Mouse (Mus musculus) neural tube, embryonic 15.5 days (tissue): ENCODE results near the gene Llgl2. TPM values are rescaled to one million over a fixed set of nuclear protein-coding genes. Genes with fewer than 3 reads are reported as not detected.
"Not testable (repeated sequence)": the region's sequence is repeated elsewhere in the genome, so short reads cannot be mapped to it uniquely, and the experiment has no call there.

Source experiments
- ATAC-seq: fragments of 200-750 bp; cut with Nextera tagmentation; 2 replicates; pipeline ENCODE4 v1.8.0; 2017; ENCODE audit warnings: mild to moderate bottlenecking, moderate TSS enrichment, moderate library complexity; ENCODE audit not compliant: low FRiP score
- H3K27ac ChIP-seq: fragments of 300-500 bp; sonication (generic); replicated peaks from 2 replicates; pipeline ENCODE4 v1.5.1; 2015; ENCODE audit warnings: mild to moderate bottlenecking, inconsistent platforms
- H3K27me3 ChIP-seq: fragments of 300-500 bp; sonication (generic); replicated peaks from 2 replicates; pipeline ENCODE4 v1.6.1; 2015; ENCODE audit warnings: inconsistent platforms
- H3K36me3 ChIP-seq: fragments of 300-500 bp; sonication (generic); 2 replicates; pipeline ENCODE4 v1.6.1; 2015; ENCODE audit warnings: inconsistent platforms
- H3K4me1 ChIP-seq: fragments of 300-500 bp; sonication (generic); 2 replicates; pipeline ENCODE4 v1.6.1; 2015; ENCODE audit warnings: inconsistent platforms
- H3K4me2 ChIP-seq: fragments of 300-500 bp; sonication (generic); 2 replicates; pipeline ENCODE4 v1.6.1; 2015; ENCODE audit warnings: inconsistent platforms, mild to moderate bottlenecking, moderate library complexity
- H3K4me3 ChIP-seq: fragments of 300-500 bp; sonication (generic); replicated peaks from 2 replicates; pipeline ENCODE4 v1.5.1; 2015; ENCODE audit warnings: mild to moderate bottlenecking, inconsistent platforms
- H3K9ac ChIP-seq: fragments of 300-500 bp; sonication (generic); replicated peaks from 2 replicates; pipeline ENCODE4 v1.6.1; 2015; ENCODE audit warnings: mild to moderate bottlenecking, inconsistent platforms
- H3K9me3 ChIP-seq: fragments of 300-500 bp; sonication (generic); replicated peaks from 2 replicates; pipeline ENCODE4 v1.6.1; 2016; ENCODE audit warnings: inconsistent platforms
- WGBS: fragments of 180-500 bp; shearing (Covaris S2); methylation state at CpG from one replicate; pipeline ENCODE4 v1.1.7; 2015; ENCODE audit warnings: mixed read lengths; 5-methylcytosine and 5-hydroxymethylcytosine counted together
- polyA plus RNA-seq: library from polyadenylated mRNA; unstranded; fragments of >200 nt; fragmentation: Nextera tagmentation; extraction: Ambion mirVana; gene quantifications from 2 replicates; pipeline ENCODE4 v1.2.1, GENCODE M21; 2015

Gene Llgl2
- polyA plus RNA-seq, 1 experiment from 2014 or later: 0.97 TPM

GRCm38 (mm10) chr11:115839732-115840131 lies 15.9 kb downstream of the Llgl2 start:
- no peaks in the 10 kb centered on the region for H3K9me3 ChIP-seq
- H3K27me3 ChIP-seq: no peaks in the 10 kb centered on the region
- whole genome bisulfite sequencing: 75% methylated on average over 3 of the region's 3 CpGs
- H3K36me3 ChIP-seq: no peaks in the 10 kb centered on the region
- H3K27ac ChIP-seq: no peak overlapping the region
- no peak overlapping the region for H3K4me3 ChIP-seq
- no peak overlapping the region for H3K9ac ChIP-seq
- H3K4me2 ChIP-seq: no peak overlapping the region
- H3K4me1 ChIP-seq: no peaks in the 10 kb centered on the region
- no peak for ATAC-seq

GRCm38 (mm10) chr11:115841044-115841443 lies 17.2 kb downstream of the Llgl2 start:
- WGBS: 90% methylated on average over 6 of the region's 6 CpGs
- Histone ChIP-seq H3K4me1 (no peaks in the 10 kb centered on the region), H3K27me3 (no peaks in the 10 kb centered on the region), H3K9me3 (no peaks in the 10 kb centered on the region), H3K27ac (no peak overlapping the region), H3K9ac (no peak overlapping the region), H3K4me2 (no peak overlapping the region), H3K36me3 (no peaks in the 10 kb centered on the region), H3K4me3 (no peak overlapping the region)
- ATAC-seq: no peak

GRCm38 (mm10) chr11:115841961-115842550 lies 18.2 kb downstream of the Llgl2 start:
- no peaks in the 10 kb centered on the region for H3K9me3 ChIP-seq
- no peaks in the 10 kb centered on the region for H3K27me3 ChIP-seq
- H3K27ac ChIP-seq: no peak overlapping the region
- no peaks in the 10 kb centered on the region for H3K36me3 ChIP-seq
- ATAC-seq: no peak
- no peak overlapping the region for H3K4me2 ChIP-seq
- no peak overlapping the region for H3K4me3 ChIP-seq
- H3K9ac ChIP-seq: no peak overlapping the region
- H3K4me1 ChIP-seq: no peaks in the 10 kb centered on the region
- 50% methylated on average over 6 of the region's 6 CpGs for WGBS

- H3K27me3 ChIP-seq: no peaks in the 10 kb centered on the region
- no peak for ATAC-seq
- 84% methylated on average over 11 of the region's 14 CpGs for WGBS
- no peak overlapping the region for H3K27ac ChIP-seq
- no peak overlapping the region for H3K9ac ChIP-seq
- no peak overlapping the region for H3K4me2 ChIP-seq
- no peak overlapping the region for H3K4me3 ChIP-seq
- H3K9me3 ChIP-seq: no peaks in the 10 kb centered on the region
- no peaks in the 10 kb centered on the region for H3K36me3 ChIP-seq
- H3K4me1 ChIP-seq: no peaks in the 10 kb centered on the region
Observed at GRCm38 (mm10) chr11:115843141-115843890, 19.5 kb downstream of the Llgl2 start.

- Histone ChIP-seq H3K27me3 (no peaks in the 10 kb centered on the region), H3K4me1 (no peaks in the 10 kb centered on the region), H3K27ac (no peak overlapping the region), H3K4me3 (no peak overlapping the region), H3K4me2 (no peak overlapping the region), H3K9me3 (no peaks in the 10 kb centered on the region), H3K9ac (no peak overlapping the region), H3K36me3 (no peaks in the 10 kb centered on the region)
- 91% methylated on average over 5 of the region's 5 CpGs for WGBS
- no peak for ATAC-seq
Observed at GRCm38 (mm10) chr11:115843891-115844239, 20.0 kb downstream of the Llgl2 start.

GRCm38 (mm10) chr11:115844240-115844639 lies 20.4 kb downstream of the Llgl2 start:
- Histone ChIP-seq H3K4me1 (no peaks in the 10 kb centered on the region), H3K27ac (no peak overlapping the region), H3K9me3 (no peaks in the 10 kb centered on the region), H3K36me3 (no peaks in the 10 kb centered on the region), H3K27me3 (no peaks in the 10 kb centered on the region), H3K9ac (no peak overlapping the region), H3K4me3 (no peak overlapping the region), H3K4me2 (no peak overlapping the region)
- ATAC-seq: no peak
- WGBS: 79% methylated on average over 8 of the region's 8 CpGs

- H3K9ac ChIP-seq: no peak overlapping the region
- H3K36me3 ChIP-seq: no peaks in the 10 kb centered on the region
- no peaks in the 10 kb centered on the region for H3K27me3 ChIP-seq
- ATAC-seq: no peak
- WGBS: 96% methylated on average over 2 of the region's 2 CpGs
- H3K4me2 ChIP-seq: no peak overlapping the region
- no peak overlapping the region for H3K27ac ChIP-seq
- H3K4me3 ChIP-seq: no peak overlapping the region
- no peaks in the 10 kb centered on the region for H3K9me3 ChIP-seq
- no peaks in the 10 kb centered on the region for H3K4me1 ChIP-seq
Observed at GRCm38 (mm10) chr11:115845819-115846218, 22.0 kb downstream of the Llgl2 start.

GRCm38 (mm10) chr11:115854674-115855073 lies 30.8 kb downstream of the Llgl2 start:
- no peaks in the 10 kb centered on the region for H3K36me3 ChIP-seq
- no peak overlapping the region for H3K27ac ChIP-seq
- 86% methylated on average over 6 of the region's 6 CpGs for WGBS
- H3K4me3 ChIP-seq: no peak overlapping the region
- peaks cover 24% of the 10 kb centered on the region for H3K27me3 ChIP-seq
- no peak overlapping the region for H3K4me2 ChIP-seq
- peaks cover 15% of the 10 kb centered on the region for H3K4me1 ChIP-seq
- ATAC-seq: no peak
- no peak overlapping the region for H3K9ac ChIP-seq
- no peaks in the 10 kb centered on the region for H3K9me3 ChIP-seq

GRCm38 (mm10) chr11:115857146-115857545 lies 33.3 kb downstream of the Llgl2 start:
- Histone ChIP-seq H3K4me1 (peaks cover 20% of the 10 kb centered on the region), H3K27me3 (peaks cover 49% of the 10 kb centered on the region)
- H3K4me2 ChIP-seq, H3K9me3 ChIP-seq, ATAC-seq, H3K4me3 ChIP-seq, H3K9ac ChIP-seq, H3K27ac ChIP-seq, H3K36me3 ChIP-seq: not testable (repeated sequence)
- 96% methylated on average over 4 of the region's 4 CpGs for WGBS

GRCm38 (mm10) chr11:115857936-115858335 lies 34.1 kb downstream of the Llgl2 start:
- Histone ChIP-seq H3K36me3 (no peaks in the 10 kb centered on the region), H3K9me3 (no peaks in the 10 kb centered on the region), H3K4me3 (no peak overlapping the region), H3K4me2 (no peak overlapping the region), H3K27me3 (peaks cover 51% of the 10 kb centered on the region), H3K27ac (no peak overlapping the region), H3K9ac (no peak overlapping the region), H3K4me1 (peaks cover 20% of the 10 kb centered on the region)
- WGBS: 47% methylated on average over 13 of the region's 13 CpGs
- no peak for ATAC-seq

- H3K4me2 ChIP-seq: peak within 1 kb of the TSS; percentile 51
- H3K9me3 ChIP-seq: no peaks in the 10 kb centered on the region
- H3K36me3 ChIP-seq: no peaks in the 10 kb centered on the region
- peaks cover 20% of the 10 kb centered on the region for H3K4me1 ChIP-seq
- 13% methylated on average over 27 of the region's 27 CpGs for WGBS
- peaks cover 54% of the 10 kb centered on the region for H3K27me3 ChIP-seq
- no peak within 1 kb of the TSS for H3K27ac ChIP-seq
- H3K9ac ChIP-seq: no peak within 1 kb of the TSS; the same call in 1 of the 2 replicates
- no peak for ATAC-seq
- peak within 1 kb of the TSS; percentile 25 for H3K4me3 ChIP-seq
Observed at GRCm38 (mm10) chr11:115858354-115858753, 34.5 kb downstream of the Llgl2 start, which contains the start of gene Myo15b. TSS of gene Myo15b (plus strand) at chr11:115858406.
